Mouse (Mus musculus) cerebellum, postnatal 14 days (tissue): Measurements from ENCODE around the gene Tmem151b.

Experiments
- DNase-seq, 2 experiments: peaks; one replicate each; pipeline ENCODE4 v3.0.0; 2021; ENCODE audit warnings: mixed read lengths in 2 of 2

Tmem151b gene

DNA sequence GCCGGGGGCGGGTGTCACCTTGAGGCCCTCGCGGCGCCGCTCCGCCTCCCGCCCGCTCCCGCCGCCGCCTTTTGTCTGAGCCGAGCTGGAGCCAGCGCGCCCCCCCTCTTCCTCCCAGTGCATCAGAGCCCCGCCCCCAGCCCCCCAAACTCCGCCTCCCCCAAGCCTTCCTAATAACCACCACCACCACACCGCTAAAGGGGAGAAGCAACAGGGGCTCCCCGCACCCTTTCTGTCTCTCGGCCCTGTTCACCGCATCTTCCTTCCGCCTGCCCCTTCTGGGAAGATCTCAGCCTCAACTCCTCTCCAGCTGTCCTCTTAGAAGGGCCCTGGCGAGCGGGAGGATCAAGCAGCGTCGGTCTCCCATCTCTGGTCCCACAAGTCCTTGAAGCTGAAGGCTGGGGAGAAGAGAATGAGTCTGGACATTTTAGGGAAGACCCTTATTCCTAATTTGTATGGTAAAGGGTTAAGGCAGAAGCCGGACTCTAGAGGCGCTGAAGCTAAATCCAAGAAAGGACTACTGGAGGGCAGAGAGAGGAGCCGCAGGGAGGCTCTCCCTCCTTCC is at the start of gene Tmem151b:
Gene Tmem151b, minus strand, starts transcription at position 61 of the 565 bp plus-strand sequence.
- peak; percentile 91 to 92 for DNase-seq

DNA sequence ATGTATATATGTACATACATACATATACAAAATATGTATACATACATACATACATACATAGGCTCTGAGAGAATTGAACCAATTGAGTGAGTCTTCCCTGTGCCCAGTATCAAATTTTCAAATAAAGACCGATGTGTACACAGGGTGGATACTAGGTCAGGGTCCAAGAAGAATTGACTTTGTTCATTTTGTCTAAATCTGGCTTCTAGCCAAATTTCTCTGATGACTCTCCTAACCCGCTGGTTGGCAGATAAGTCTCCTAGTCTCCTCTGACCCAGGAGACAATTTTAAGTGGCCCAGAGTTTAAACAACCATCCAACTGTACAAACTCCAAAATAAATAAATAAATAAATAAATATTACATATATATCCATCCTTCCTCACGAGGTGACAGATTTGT is 49.4 kb upstream of the Tmem151b start:
- no peak for DNase-seq

DNA sequence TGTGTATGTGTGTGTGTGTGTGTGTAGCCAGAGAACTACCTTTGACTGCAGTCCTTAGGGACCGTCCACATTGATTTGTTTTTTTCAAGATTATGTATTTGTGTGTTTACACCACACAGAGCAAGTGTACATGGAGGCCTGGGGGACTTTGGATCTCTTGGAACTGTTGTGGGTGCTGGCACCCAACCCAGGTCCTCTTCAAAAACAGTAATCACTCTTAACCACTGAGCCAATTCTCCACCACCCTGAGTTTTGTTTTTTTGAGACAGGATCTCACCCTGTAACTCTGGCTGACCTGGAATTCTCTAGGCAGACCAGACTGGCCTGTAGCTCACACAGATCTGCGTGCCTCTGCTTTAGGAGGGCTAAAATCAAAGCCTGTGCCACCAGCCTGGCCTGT is 48.9 kb upstream of the Tmem151b start:
- peak in 1 of 2 experiments; percentile 32 for DNase-seq

DNA sequence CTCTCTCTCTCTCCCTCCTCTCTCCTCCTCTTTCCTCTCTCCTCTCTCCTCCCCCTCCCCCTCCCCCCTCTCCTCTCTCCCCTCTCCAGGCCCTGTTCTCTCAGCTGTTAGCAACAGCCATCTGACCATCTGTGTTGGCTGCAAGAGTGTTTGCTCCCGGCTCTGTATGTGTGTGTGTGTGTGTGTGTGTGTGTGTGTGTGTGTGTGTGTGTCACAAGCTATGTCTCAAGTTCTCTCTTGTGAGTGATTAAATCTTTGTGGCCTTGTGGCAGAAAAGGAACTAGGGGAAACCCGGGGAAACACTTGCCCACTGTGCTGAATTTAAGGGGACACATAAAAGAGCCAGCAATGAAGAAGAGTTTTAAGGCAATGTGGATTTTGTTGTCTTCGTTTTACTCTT is 48.3 kb upstream of the Tmem151b start:
- peak; percentile 74 to 83 for DNase-seq

DNA sequence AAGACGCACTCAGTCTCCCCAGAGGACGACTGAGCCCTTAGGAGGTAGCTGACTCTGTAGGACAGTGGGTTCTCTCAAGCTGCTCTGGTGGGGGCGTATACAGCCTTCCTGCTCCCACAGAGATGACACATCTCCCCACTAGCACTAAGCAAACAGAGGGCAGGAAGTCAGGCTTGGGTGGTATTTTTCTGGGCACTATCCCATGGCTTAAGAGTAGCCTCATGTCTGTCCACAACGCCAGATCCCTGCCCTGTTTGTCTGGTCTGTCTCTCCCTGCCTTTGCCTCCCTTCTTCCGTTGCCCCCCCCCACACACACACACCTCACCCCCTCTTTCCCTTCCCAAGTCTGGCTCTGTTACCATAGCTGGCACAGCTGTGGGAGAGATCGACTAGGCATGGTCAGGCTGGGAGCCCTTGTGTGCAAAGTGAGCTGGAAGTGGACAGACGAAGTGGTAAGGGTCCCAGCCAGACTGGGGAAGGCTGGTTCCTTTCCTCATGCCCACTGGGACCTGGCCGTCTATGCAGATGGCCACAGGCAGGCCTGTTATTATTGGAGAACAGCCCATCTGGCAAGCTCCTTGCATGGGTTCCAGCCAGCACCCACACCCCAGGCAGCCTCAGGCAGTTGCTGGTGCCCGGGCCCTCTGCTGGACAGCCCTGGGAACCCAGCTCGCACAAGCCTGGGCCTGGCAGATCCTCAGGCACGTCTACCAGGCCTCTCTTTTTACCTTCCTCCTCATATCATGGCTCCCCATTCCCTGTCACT is 47.3 kb upstream of the Tmem151b start:
- DNase-seq = peak; percentile 83 to 86

DNA sequence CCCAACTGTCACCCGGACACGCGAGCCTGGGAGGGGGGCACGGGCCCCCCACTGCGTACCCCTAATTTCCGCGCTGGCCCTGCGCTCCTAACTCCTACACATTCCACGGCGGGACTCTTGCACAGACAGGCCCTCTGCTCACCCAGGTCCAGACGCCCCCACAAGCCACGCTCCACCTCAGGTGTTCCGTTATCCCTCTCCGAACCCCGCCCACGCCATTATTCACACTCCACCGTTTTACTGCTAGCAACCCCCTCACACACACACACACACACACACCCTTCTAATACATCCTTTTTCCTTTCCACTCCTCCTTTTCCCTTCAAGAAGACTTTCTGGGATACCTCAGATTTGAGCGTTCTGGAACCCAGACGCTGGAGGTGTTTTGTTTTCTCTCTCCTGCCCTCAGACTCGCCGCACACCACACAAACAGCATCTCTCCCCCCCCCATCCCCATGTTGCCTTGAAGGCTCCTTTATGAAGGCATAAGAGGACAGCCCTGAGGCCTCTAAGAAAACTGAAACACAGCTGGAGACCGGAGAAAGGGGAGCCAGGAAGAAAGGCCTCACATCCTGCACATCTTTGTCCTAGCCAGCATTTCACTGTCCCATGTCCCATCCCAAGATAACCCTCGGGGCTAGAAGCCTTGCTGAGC is 46.4 kb upstream of the Tmem151b start:
- peak in 1 of 2 experiments; percentile 75 for DNase-seq

DNA sequence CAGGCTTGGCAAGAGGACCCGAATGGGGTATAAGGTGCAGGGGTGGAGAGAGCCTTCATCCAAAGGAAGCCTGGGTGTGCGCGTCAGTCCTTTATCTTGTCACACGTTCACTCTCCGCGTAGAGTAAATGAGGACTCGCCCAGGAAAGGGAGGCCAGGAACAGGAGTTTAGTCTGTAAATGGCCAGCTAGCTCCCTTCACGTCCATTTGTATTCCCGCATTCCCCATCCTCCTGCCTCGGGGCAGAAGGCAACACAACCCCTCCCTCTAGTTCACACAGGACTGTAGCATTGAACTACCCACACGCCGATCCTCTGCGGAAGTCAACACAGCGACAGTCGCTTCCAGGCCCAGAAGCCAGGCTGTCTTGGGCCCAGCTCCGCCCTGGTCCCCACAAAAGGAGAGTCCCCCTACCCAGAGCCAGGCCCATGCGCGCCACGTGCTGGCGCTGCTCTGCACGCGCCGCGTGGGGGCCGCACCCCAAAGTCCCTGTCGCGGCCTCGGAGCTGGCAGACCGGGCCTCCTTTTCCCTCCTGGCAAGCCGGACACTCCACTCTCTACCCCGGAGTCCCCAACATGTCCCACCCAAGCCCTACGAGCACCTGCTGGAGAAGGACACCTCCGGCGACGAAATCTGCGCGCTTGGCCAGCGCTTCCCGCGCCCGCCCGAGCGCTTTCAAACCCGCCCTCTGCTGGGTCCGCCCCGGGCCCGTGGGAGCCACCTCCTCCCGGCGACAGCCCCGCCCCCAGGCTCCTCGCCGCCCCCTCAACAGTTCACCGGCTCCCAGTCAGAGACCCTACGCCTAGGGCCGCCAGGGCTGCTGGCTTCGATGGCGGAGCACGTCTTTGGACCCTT is 45.6 kb upstream of the Tmem151b start:
- DNase-seq = peak; percentile 83 to 88

DNA sequence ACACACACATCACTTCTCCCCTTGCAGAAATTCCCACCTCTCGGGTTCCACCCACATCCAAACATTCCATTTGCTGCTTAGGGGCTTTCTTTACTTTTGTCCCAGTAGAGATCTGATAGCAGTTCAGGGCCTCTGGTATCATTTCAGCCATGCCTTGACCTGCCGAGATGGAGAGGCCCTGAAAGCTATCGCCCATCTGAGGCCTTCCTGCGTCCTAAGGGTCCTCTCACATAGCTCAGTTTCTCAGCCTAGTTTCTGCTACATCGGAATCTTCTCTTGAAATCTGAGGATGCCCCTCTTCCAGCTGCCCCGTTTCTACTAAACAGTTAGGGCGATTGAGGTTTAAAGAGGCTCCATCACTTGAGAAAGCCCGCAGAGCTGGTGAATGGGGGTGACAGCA is 44.7 kb upstream of the Tmem151b start:
- DNase-seq = peak in 1 of 2 experiments; percentile 31

DNA sequence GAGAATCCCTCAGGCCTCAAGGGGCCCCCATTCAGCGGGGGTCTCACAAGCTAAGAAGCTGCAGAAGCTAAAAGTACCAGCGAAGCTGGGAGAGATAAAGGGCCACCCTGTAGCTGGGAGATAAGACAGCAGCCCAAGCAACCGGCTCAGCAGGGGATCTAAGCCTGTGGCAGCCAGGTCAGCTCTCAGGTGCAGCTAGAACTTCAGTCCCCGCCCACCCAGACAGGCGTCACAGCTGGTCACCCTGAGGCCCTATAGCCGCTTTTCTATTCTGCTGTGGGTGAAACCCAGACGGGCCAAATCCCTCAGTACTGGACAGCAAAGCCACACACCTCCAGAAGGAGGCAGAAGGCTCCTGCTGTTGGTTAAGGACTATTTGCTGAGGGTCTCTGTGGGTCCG is 44.0 kb upstream of the Tmem151b start:
- DNase-seq = peak; percentile 50 to 56

DNA sequence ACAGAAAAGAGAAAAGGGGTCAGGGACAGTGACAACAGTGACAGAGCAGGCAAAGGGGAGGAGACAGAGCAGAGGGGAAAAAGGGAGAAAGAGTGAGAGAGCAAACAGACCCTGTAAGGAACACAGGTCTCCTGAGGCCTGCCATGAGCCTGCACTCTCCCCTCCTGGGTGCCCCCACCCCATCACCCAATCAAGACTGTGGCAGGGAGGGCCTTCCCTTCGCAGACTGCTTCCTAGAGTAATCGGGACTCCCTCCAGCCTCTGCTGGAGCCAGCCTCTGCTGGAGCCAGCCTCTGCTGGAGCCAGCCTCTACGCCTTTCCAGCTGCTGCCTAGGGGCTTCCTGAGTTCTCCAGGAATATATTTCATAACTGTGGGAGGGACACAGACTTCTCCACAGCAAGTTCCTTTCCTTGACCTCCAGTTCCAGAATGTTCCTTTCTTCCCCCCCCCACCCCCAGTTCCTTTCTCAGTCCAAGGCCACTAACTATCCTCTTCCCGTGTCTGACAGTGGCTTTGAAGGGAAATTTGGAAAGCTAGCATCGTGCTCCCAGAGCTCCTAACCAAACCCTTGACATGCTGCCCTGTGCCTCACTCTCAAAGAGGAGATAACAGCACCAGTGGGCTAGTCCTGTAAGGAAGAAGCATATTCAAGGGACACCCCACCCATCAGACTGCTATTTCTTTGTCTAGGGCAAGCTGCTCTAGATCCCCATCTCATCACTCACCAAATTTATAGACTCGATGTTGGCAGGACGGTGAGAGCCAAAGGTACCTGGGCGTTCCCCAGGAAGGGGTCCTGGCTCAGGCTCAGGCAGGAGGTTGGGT is 43.3 kb upstream of the Tmem151b start:
- DNase-seq = peak; percentile 42 to 47

DNA sequence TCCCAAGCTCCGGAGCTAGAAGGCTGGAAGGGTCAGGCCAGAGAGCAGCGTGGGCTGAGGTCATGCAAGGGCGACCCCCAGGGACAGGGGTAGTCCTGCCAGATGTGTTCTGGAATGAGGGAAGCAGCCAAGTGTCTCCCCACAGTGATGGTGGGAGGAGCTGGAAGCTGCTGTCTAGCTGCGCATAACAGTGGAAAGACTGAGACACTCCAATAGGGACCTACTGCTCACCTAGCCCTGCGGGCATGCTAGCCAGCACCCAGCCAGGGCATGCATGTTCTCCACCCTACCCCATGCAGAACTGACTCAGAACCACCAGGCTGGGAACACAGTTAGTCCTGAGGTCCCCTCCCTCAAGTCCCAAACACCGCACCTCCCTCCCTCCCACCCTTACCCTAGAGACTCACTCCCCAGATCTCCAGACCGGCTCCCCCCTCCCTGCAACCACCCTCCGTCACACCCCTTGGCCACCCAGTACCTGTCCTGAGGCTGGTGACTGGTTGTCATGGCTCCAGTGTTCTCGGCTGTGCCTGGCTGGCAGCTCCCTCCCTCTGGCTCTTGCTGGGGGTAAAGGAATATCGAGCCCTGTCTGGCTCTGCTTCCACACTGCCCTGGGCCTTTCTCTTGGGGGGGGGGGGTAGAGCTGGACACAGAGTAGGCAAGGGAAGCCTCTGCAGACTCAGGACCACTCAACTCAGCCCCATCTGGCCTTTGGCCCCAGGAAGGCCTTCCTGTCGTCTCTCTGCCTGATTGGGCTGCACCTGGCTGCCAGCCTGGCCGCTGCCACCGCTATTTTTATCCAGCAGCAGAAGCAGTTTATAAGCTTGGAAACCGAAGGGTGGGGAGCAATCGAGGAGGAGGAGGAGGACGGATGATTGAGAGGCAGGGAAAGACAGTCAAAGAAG is 42.5 kb upstream of the Tmem151b start:
- DNase-seq = peak; percentile 67 to 68

DNA sequence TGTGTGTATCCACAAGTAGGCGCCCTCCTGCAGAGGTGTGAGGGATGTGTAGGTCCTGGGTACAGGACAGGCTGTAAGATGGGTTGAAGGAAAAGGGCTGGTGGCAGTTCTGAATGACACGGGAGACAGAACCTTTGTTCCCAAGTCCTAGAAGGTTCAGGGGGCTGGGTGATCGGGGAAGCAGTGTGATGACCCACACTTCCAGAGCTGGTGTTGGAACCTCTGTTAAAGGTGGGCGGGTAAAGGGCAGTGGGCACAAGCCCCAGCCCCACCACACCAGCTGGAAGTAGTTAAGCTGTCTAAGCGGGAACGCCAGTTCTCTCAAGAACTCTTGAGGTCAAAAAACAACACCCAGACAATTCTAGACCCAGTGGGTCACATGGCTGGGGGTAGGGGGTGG is 40.9 kb upstream of the Tmem151b start:
- DNase-seq = peak in 1 of 2 experiments; percentile 16

DNA sequence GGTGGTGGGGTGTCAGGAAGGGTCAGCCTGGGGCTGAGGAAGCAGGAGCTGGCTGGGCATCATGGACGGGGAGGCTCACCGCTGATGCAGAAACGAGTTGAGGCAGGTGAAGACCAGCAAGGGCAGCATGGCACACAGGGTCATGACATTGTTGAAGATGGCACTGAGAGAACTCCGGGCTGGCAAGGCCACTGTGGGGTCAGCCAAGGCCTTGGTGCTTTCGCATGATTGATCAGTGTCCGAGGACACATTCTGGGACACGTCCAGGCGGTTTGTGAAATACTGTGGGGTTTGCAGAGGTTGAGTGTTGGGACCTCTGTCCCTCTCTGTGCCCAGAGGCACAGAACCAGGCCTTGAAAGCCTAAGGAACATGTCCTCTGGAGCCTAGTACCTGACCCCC is 40.4 kb upstream of the Tmem151b start:
- peak in 1 of 2 experiments; percentile 37 for DNase-seq

DNA sequence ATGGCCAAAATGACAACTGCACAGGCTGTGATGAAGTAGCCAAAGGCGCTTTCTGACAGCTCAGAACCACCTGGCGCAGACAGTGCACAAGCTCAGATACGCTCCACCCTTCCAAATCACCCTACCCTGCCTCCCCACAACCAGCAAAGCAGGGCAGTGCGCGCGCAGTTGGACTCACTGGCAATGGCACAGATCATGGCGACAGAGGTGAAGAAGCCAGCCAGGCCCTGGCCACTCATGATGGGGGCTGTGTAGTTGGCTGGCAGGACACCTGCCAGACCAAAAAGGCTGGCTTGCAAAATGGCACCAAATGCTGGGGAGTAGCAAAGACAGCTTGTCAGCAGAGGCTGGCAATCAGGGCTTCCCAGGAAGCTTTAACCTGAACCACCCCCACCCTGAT is 39.8 kb upstream of the Tmem151b start:
- peak; percentile 84 to 86 for DNase-seq

DNA sequence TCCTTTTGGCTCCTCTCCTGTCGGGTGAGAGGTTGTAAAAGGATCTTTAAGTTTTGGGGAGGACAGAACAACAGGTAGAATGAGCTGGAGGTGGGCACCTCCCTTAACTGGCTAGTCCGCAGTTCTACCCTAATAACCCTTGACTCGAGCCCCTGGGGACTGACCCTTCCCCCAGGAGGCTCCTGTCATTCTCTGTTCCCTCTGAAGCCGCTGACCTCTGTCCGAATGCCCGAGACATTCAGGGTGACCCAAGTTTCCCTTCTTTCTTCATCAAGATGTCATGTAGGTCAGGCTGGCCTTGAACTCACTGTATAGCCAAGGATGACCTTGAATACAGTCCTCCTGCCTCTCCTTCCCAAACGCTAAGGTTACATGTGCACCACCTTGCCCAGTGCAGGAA is 38.9 kb upstream of the Tmem151b start:
- no peak for DNase-seq

DNA sequence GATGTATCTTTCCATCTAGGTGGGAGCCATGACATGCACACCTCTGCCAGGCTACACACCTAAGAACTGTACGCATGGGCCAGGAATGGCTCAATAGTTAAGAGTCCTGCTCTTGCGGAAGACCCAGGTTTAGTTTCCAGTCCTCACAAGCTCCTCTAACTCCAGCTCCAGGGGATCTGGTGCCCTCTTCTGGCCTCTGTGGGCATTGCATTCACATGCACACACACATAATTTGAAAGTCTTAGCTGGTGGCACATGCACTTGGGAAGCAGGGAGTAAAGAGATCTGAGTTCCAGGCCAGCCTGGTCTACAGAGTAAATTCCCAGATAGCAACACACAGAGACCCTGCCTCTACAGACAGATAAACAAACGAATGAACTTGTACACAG is 37.0 kb upstream of the Tmem151b start:
- DNase-seq = peak; percentile 54 to 78

DNA sequence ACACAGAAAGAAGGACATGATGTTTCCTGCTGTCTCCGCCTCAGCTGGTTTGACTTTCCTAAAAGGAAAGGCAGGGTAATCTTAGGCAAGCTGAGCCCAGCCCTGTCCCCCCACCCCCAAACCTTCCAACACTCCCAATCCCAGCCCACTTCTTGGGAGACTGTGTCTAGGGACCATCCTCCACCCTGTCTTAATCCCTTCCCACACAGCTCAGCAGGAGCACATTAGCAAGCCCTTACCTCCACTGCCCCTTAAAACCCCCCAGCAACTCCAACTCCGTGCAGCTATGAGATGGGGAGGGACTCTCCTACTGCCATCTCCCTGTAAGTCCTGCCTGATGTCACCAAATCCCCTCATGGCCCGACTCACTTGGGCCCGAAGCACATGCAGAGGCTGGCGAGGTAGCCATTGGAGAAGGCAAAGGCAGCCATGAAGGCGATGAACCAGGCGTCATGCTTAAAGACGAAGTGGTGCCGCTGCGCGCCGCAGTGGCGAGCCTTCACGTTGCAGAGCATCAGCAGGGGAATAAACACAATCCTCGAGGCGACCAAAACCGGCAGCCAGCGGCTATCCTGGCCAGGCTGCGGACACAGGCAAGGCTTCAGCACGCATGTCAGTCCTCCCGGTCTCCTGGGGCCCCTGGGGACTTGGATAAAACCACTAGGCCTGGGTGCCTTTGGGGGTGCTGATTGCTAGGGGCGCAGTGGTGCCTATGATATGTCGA is 36.4 kb upstream of the Tmem151b start:
- peak in 1 of 2 experiments; percentile 23 for DNase-seq

DNA sequence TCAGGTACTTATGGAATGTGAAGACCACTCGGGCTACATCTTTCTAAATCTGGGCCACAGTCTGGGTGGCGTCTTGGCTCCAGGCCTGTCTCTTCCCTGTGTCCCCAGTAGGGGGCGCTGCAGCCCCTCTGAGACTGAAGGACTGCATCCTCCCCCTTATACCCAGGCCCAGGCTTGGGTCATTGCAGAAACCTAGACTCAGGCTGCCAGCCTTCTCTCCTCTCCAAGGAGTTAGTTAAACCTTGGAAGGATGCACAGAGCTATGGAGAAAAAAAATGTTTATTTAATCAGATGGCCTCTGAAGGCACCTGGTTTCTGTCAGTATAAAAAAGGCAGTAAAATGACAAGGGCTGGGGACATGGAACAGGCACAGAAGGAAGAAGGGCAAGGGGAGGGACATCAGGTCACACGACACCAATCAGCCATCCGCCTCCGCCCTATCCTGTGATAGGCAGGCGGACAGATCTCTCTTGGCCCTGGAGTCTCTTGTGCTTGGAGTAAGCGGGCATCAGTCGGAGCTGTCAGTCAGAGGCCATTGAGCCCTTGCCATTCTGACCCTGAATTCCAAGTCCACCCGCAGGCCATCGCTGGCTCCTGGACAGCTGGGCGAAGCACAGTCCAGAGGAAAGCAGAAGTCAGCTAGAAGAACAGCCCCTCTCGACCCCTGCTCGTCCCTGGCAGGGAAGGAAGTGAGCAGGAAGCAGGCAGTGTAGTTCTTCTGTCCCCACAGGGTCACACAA is 35.6 kb upstream of the Tmem151b start:
- peak; percentile 91 to 94 for DNase-seq

DNA sequence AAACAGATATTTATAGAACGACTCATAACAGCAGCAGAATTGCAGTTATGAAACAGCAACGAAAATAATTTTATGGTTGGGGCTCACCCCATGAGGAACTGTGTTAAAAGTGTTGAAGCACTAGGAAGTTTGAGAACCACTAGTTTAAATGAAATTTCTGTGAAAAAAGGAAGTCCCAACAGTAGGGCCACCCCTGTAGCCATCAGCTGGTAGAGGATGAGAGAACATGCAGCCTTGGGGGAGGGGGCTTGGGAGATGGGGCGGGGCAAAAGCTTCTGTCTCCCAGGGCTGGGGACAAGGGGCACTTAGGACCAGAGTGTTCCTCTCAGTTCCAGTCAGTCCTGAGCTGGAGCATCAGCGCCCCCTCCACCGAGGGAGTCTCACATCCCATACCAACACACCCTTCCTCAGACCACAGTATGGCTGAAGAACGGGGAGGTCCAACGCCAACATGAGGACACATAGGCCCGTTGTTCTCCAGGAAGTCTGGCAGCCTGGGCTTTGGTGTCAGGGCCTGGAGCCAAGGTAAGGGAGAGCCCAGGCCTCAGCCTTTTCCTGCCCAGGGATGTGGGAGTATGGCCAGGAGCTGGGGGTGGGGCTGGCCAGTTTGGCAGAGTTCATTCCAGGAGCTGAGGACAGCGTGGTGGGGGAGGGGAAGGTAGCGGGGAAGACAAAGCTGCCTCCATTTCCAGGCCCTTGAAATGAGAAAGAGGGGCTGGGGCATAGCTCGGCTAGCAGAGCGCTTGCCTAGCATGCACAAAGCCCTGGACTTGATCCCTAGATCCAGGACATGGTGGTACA is 34.8 kb upstream of the Tmem151b start:
- peak; percentile 90 to 94 for DNase-seq
